Mouse (Mus musculus) hindbrain, embryonic 14.5 days (tissue): ENCODE data around the gene Cdk7. TPM values are rescaled to one million over a fixed set of nuclear protein-coding genes. Genes with fewer than 3 reads are reported as not detected.
"Not testable (repeated sequence)": the region's sequence is repeated elsewhere in the genome, so short reads cannot be mapped to it uniquely, and the experiment has no call there.

Experiments used
- ATAC-seq: fragments of 200-750 bp; cut with Nextera tagmentation; 2 replicates; pipeline ENCODE4 v1.8.0; 2017; ENCODE audit warnings: moderate number of reproducible peaks, mild to moderate bottlenecking, moderate TSS enrichment, moderate library complexity; ENCODE audit not compliant: low FRiP score
- DNase-seq: peaks from one replicate; pipeline ENCODE4 v3.0.0-alpha.2; 2015; ENCODE audit warnings: low spot score
- H3K27ac ChIP-seq: fragments of 300-500 bp; sonication (generic); 2 replicates; pipeline ENCODE4 v1.5.1; 2014; ENCODE audit warnings: mild to moderate bottlenecking, moderate library complexity
- H3K27me3 ChIP-seq: fragments of 300-500 bp; sonication (generic); 2 replicates; pipeline ENCODE4 v1.6.1; 2014; ENCODE audit warnings: mild to moderate bottlenecking, low read length, mixed read lengths; ENCODE audit not compliant: control insufficient read depth, insufficient read depth
- H3K36me3 ChIP-seq: fragments of 300-500 bp; sonication (generic); replicated peaks from 2 replicates; pipeline ENCODE4 v1.6.1; 2014; ENCODE audit not compliant: control insufficient read depth, insufficient read depth
- H3K4me1 ChIP-seq: fragments of 300-500 bp; sonication (generic); replicated peaks from 2 replicates; pipeline ENCODE4 v1.6.1; 2014; ENCODE audit warnings: antibody characterized with exemption, low read length, mixed read lengths; ENCODE audit not compliant: control insufficient read depth, insufficient read depth
- H3K4me2 ChIP-seq: fragments of 300-500 bp; sonication (generic); replicated peaks from 2 replicates; pipeline ENCODE4 v1.6.1; 2014; ENCODE audit warnings: mild to moderate bottlenecking, moderate library complexity
- H3K4me3 ChIP-seq: fragments of 300-500 bp; sonication (generic); replicated peaks from 2 replicates; pipeline ENCODE4 v1.5.1; 2014; ENCODE audit warnings: mild to moderate bottlenecking, low read length
- H3K9ac ChIP-seq: fragments of 300-500 bp; sonication (generic); 2 replicates; pipeline ENCODE4 v1.6.1; 2014
- H3K9me3 ChIP-seq: fragments of 300-500 bp; sonication (generic); 2 replicates; pipeline ENCODE4 v1.6.1; 2016; ENCODE audit warnings: low read length; ENCODE audit not compliant: control insufficient read depth
- WGBS: fragments of 180-500 bp; shearing (Covaris S2); extraction: QIAGEN DNeasy Blood & Tissue Kit; methylation state at CpG from one replicate; pipeline ENCODE4 v1.1.7; 2014; 5-methylcytosine and 5-hydroxymethylcytosine counted together
- polyA plus RNA-seq: library from polyadenylated mRNA; unstranded; fragments of >200 nt; fragmentation: Nextera tagmentation; extraction: Ambion mirVana; gene quantifications from 2 replicates; pipeline ENCODE4 v1.2.1, GENCODE M21; 2014

Cdk7 gene
- polyA plus RNA-seq, 1 experiment from 2014 or later, result 42.3 TPM

GRCm38 (mm10) chr13:100731462-100732046, 815 bp upstream of the Cdk7 start:
- H3K9ac ChIP-seq, result peak overlapping the region; percentile 76; the same call in 1 of the 2 replicates
- peaks cover 12% of the 10 kb centered on the region for H3K4me1 ChIP-seq
- peaks cover 28% of the 10 kb centered on the region for H3K36me3 ChIP-seq
- H3K4me2 ChIP-seq, result peak overlapping the region; percentile 56; the same call in 1 of the 2 replicates
- ATAC-seq, H3K27me3 ChIP-seq, H3K4me3 ChIP-seq, H3K27ac ChIP-seq, H3K9me3 ChIP-seq, DNase-seq: not testable (repeated sequence)
- 86% methylated on average over 5 of the region's 6 CpGs for WGBS

GRCm38 (mm10) chr13:100730153-100730860, 432 bp downstream of the Cdk7 start:
- H3K36me3 ChIP-seq, result peaks cover 21% of the 10 kb centered on the region
- no peaks in the 10 kb centered on the region for H3K9me3 ChIP-seq
- peak; percentile 88 for ATAC-seq
- H3K4me3 ChIP-seq, result peak overlapping the region; percentile 65
- H3K27ac ChIP-seq, result peak overlapping the region; percentile 86
- peaks cover 12% of the 10 kb centered on the region for H3K4me1 ChIP-seq
- WGBS, result under 1% methylated on average over 30 of the region's 30 CpGs
- H3K9ac ChIP-seq, result peak overlapping the region; percentile 76
- DNase-seq, result no peak
- H3K27me3 ChIP-seq, result no peaks in the 10 kb centered on the region
- peak overlapping the region; percentile 89 for H3K4me2 ChIP-seq

- not testable (repeated sequence) for H3K4me2 ChIP-seq, H3K4me3 ChIP-seq, H3K27me3 ChIP-seq, DNase-seq, H3K9me3 ChIP-seq, H3K27ac ChIP-seq, H3K9ac ChIP-seq, ATAC-seq
- 94% methylated on average over 4 of the region's 4 CpGs for WGBS
- Histone ChIP-seq H3K36me3 (peaks cover 17% of the 10 kb centered on the region), H3K4me1 (peaks cover 12% of the 10 kb centered on the region)
Measured at GRCm38 (mm10) chr13:100728530-100728929, 2.2 kb downstream of the Cdk7 start.

GRCm38 (mm10) chr13:100728086-100728485, 2.7 kb downstream of the Cdk7 start:
- Histone ChIP-seq H3K9ac (no peak overlapping the region), H3K4me2 (no peak overlapping the region), H3K9me3 (no peaks in the 10 kb centered on the region), H3K27ac (no peak overlapping the region), H3K4me3 (no peak overlapping the region), H3K27me3 (no peaks in the 10 kb centered on the region), H3K36me3 (peaks cover 17% of the 10 kb centered on the region), H3K4me1 (peaks cover 12% of the 10 kb centered on the region)
- DNase-seq (no peak), ATAC-seq (no peak)
- 96% methylated on average over 5 of the region's 5 CpGs for WGBS

GRCm38 (mm10) chr13:100725194-100725593, 5.5 kb downstream of the Cdk7 start:
- no peak overlapping the region for H3K4me3 ChIP-seq
- no peak for ATAC-seq
- WGBS, result 92% methylated on average over 10 of the region's 10 CpGs
- no peak overlapping the region for H3K4me2 ChIP-seq
- H3K4me1 ChIP-seq, result peaks cover 12% of the 10 kb centered on the region
- H3K27me3 ChIP-seq, result no peaks in the 10 kb centered on the region
- H3K36me3 ChIP-seq, result peaks cover 40% of the 10 kb centered on the region
- no peaks in the 10 kb centered on the region for H3K9me3 ChIP-seq
- DNase-seq, result no peak
- H3K9ac ChIP-seq, result no peak overlapping the region
- H3K27ac ChIP-seq, result no peak overlapping the region

DNA sequence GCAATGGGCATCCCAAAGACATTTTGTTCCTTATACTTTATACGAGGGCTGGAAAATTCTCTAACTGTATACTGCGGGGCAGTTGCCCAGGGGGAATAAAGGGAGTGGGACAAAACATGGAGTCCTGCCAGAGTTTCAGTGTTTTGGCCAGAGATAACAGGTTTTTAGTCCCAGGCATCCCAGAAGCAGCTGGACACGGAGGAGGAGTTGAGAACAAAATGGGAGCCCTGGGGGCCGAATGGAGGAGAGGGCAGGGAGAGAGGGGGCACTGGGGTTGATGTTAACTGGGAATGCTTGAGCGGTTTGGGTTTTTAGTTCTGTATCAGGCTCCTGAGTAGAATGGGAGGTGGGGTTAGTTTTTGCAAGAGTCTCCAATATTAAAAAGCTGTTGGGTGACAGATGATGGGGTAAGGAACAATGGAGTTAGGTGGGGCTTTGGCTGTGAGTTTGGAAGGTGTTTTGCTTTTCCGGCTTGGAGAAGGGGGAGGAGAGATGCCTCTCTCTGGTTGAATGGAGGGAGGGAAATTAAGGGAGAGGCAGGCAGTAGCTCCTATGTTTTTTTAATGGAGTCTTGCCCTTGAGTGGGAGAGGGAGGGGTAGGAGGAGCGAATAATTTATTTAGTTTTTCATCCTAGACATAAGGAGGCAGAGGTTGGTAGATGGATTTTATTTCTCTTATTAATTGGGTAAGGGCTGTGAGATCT, 6.5 kb downstream of the Cdk7 start:
- Histone ChIP-seq H3K9ac (no peak overlapping the region), H3K27me3 (no peaks in the 10 kb centered on the region), H3K36me3 (peaks cover 49% of the 10 kb centered on the region), H3K4me2 (no peak overlapping the region), H3K9me3 (no peaks in the 10 kb centered on the region), H3K4me3 (no peak overlapping the region), H3K4me1 (peaks cover 4% of the 10 kb centered on the region), H3K27ac (0 out of 2 replicates have a peak overlapping the region, but pooled peaks have one; percentile 46)
- ATAC-seq (peak; percentile 27; the same call in 1 of the 2 replicates), DNase-seq (peak; percentile 39)
- WGBS, result 66% methylated on average over 7 of the region's 7 CpGs

- Histone ChIP-seq H3K9ac (no peak overlapping the region), H3K4me2 (no peak overlapping the region), H3K27ac (no peak overlapping the region), H3K36me3 (peaks cover 55% of the 10 kb centered on the region), H3K4me3 (no peak overlapping the region), H3K9me3 (no peaks in the 10 kb centered on the region), H3K4me1 (no peaks in the 10 kb centered on the region), H3K27me3 (no peaks in the 10 kb centered on the region)
- no peak for DNase-seq
- 95% methylated on average over 5 of the region's 5 CpGs for WGBS
- ATAC-seq, result no peak
Measured at GRCm38 (mm10) chr13:100721656-100722055, 9.1 kb downstream of the Cdk7 start.

DNA sequence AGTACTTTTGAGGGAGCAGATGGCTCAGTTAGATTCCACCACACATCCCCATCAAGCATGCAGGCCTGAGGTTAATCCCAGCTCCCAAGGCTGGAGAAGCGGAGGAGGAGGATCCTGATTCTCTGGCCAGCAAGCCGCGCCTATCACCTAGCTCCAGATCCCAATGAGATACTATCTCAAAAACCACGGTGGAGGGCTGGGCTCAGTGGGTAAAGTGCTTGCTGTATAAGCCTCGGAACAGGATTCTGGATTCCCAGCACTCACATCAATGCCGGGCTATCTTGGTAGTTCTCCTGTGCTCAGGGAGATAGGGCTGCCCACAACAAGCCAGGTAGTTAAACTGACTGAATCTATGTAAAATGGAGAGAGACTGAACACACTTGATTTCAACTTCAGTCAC, 15.3 kb downstream of the Cdk7 start:
- ATAC-seq (no peak), DNase-seq (no peak)
- Histone ChIP-seq H3K9ac (no peak overlapping the region), H3K36me3 (peaks cover 90% of the 10 kb centered on the region), H3K4me2 (no peak overlapping the region), H3K4me3 (no peak overlapping the region), H3K27me3 (no peaks in the 10 kb centered on the region), H3K27ac (no peak overlapping the region), H3K4me1 (no peaks in the 10 kb centered on the region), H3K9me3 (no peaks in the 10 kb centered on the region)
- WGBS, result 94% methylated on average over 6 of the region's 6 CpGs

- ATAC-seq, result no peak
- Histone ChIP-seq H3K4me3 (no peak overlapping the region), H3K27ac (no peak overlapping the region), H3K27me3 (no peaks in the 10 kb centered on the region), H3K36me3 (peaks cover 92% of the 10 kb centered on the region), H3K4me2 (no peak overlapping the region), H3K9me3 (no peaks in the 10 kb centered on the region), H3K4me1 (no peaks in the 10 kb centered on the region), H3K9ac (no peak overlapping the region)
- WGBS, result 94% methylated on average over 7 of the region's 7 CpGs
- DNase-seq, result no peak
Measured at GRCm38 (mm10) chr13:100706206-100706605, 24.5 kb downstream of the Cdk7 start.
